Mouse (Mus musculus) cerebellum, adult 18-20 months (tissue): ENCODE results near the gene Gm33543.
A peak's percentile ranks its signal among the peaks of the same experiment; 100 is the strongest.

Experiments used
- DNase-seq, 2 experiments: peaks; one replicate each; pipeline ENCODE4 v3.0.0; 2021

Gene Gm33543

GRCm38 (mm10) chr10:95842789-95843637, at the start of gene Gm33543:
Gene Gm33543, minus strand, starts transcription at chr10:95842930.
- no peak for DNase-seq

GRCm38 (mm10) chr10:95892132-95892531, 49.4 kb upstream of the Gm33543 start:
- no peak for DNase-seq

GRCm38 (mm10) chr10:95891214-95891960, 48.7 kb upstream of the Gm33543 start:
- DNase-seq, result no peak

- no peak for DNase-seq
Observed at GRCm38 (mm10) chr10:95883761-95884517, 41.2 kb upstream of the Gm33543 start.

- no peak for DNase-seq
Observed at GRCm38 (mm10) chr10:95882036-95882435, 39.3 kb upstream of the Gm33543 start.

- no peak for DNase-seq
Observed at GRCm38 (mm10) chr10:95879983-95880934, 37.5 kb upstream of the Gm33543 start.

GRCm38 (mm10) chr10:95870782-95871181, 28.1 kb upstream of the Gm33543 start:
- DNase-seq, result no peak

- no peak for DNase-seq
Observed at GRCm38 (mm10) chr10:95868348-95868747, 25.6 kb upstream of the Gm33543 start.

- no peak for DNase-seq
Observed at GRCm38 (mm10) chr10:95867596-95867995, 24.9 kb upstream of the Gm33543 start.

GRCm38 (mm10) chr10:95864349-95865124, 21.8 kb upstream of the Gm33543 start:
- DNase-seq, result no peak

- no peak for DNase-seq
Observed at GRCm38 (mm10) chr10:95862664-95863063, 19.9 kb upstream of the Gm33543 start.

GRCm38 (mm10) chr10:95858164-95858563, 15.4 kb upstream of the Gm33543 start:
- peak; percentile 9 to 11 for DNase-seq

GRCm38 (mm10) chr10:95855411-95855810, 12.7 kb upstream of the Gm33543 start:
- no peak for DNase-seq

GRCm38 (mm10) chr10:95850504-95850903, 7.8 kb upstream of the Gm33543 start:
- DNase-seq, result no peak

- DNase-seq, result no peak
Observed at GRCm38 (mm10) chr10:95846739-95847138, 4.0 kb upstream of the Gm33543 start.

GRCm38 (mm10) chr10:95846281-95846680, 3.6 kb upstream of the Gm33543 start:
- DNase-seq, result no peak

- DNase-seq, result no peak
Observed at GRCm38 (mm10) chr10:95843878-95844277, 1.1 kb upstream of the Gm33543 start.

GRCm38 (mm10) chr10:95841241-95841640, 1.5 kb downstream of the Gm33543 start:
- no peak for DNase-seq

- no peak for DNase-seq
Observed at GRCm38 (mm10) chr10:95839803-95840202, 2.9 kb downstream of the Gm33543 start.

- no peak for DNase-seq
Observed at GRCm38 (mm10) chr10:95839036-95839435, 3.7 kb downstream of the Gm33543 start.
